9 mouse cellular contexts compared by ENCODE assay signal in the genomic region with DNA sequence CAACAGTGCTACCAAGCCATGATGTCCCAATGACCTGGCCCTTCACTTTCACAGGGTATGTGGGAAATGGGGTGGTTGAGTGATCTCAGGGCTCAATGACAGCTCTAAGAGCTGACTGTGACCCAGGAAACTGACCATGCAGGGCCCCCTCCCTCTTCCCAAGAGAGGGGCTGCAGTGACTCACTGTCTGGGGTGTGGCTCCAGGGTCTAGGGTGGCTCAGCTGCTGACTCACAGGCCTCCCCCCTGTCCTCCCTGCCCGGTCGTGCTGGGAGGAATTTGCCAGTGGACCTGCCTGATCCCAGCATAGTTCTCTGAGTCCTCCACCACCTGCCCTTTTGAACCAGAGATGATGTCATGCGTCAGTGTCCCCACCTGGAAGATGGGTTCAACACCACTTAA. TPM values are rescaled to one million over a fixed set of nuclear protein-coding genes. Genes with fewer than 3 reads are reported as not detected.
DNase-seq lines count a peak whose midpoint lies in the region; ATAC-seq and TF ChIP-seq lines count a peak whose summit lies in the region.
"Had no signal": no experiment of that assay in that cellular context is flagged by ENCODE, and none has a peak within 500 bp of the region (broad histone marks: within the 10 kb centered on the region; RNA-seq: fewer than 3 reads in every experiment).

No protein-coding gene starts in this region.

- H3K4me1 ChIP-seq in heart, adult 2 months (ENCODE audit: control insufficient read depth, insufficient read depth, low read length) = peaks cover 67% of the 10 kb centered on the region
- peaks cover 90% of the 10 kb centered on the region for H3K4me1 ChIP-seq in liver, embryonic 12.5 days
- H3K4me1 ChIP-seq in thymus, adult 2 months (replicated peaks; ENCODE audit: control insufficient read depth, insufficient read depth, low read length) = 0 out of 2 replicates have a peak, but pooled peaks cover 8% of the 10 kb centered on the region
- H3K4me1 ChIP-seq in midbrain, embryonic 15.5 days = peaks cover 16% of the 10 kb centered on the region

- TF ChIP-seq POLR2A in heart, adult 2 months (IDR thresholded peaks at IDR 0.05; ENCODE audit: insufficient read depth, low read depth, low read length) = no peak
- TF ChIP-seq POLR2A in thymus, adult 2 months (IDR thresholded peaks at IDR 0.05; ENCODE audit: control insufficient read depth, extremely low read depth, insufficient read depth, low read length, poor library complexity) = no peak

- H3K9me3 ChIP-seq in liver, embryonic 12.5 days (replicated peaks) = no peaks in the 10 kb centered on the region
- no peaks in the 10 kb centered on the region for H3K9me3 ChIP-seq in midbrain, embryonic 15.5 days
- H3K9me3 ChIP-seq: limb, embryonic 12.5 days had no signal

- H3K27ac ChIP-seq in heart, adult 2 months = peak overlapping the region; percentile 97
- peak overlapping the region; percentile 99 for H3K27ac ChIP-seq in liver, embryonic 12.5 days
- H3K27ac ChIP-seq in thymus, adult 2 months (ENCODE audit: control insufficient read depth, insufficient read depth, low read length) = no peak overlapping the region
- H3K27ac ChIP-seq in midbrain, embryonic 15.5 days = no peak overlapping the region

- TF ChIP-seq EP300 in heart, adult 2 months (IDR thresholded peaks at IDR 0.05; ENCODE audit: insufficient read depth, low read depth, low read length) = no peak

- WGBS in heart, adult 2 months = 38% methylated on average over 3 of the region's 3 CpGs
- WGBS in liver, embryonic 12.5 days (ENCODE audit: insufficient replicate concordance) = 42% methylated on average over 3 of the region's 3 CpGs
- WGBS in thymus, adult 2 months = 93% methylated on average over 3 of the region's 3 CpGs
- 78% methylated on average over 3 of the region's 3 CpGs for WGBS in midbrain, embryonic 15.5 days

- peak overlapping the region; percentile 87 for H3K4me2 ChIP-seq in liver, embryonic 12.5 days
- no peak overlapping the region for H3K4me2 ChIP-seq in midbrain, embryonic 15.5 days
- H3K4me2 ChIP-seq: limb, embryonic 12.5 days had no signal

- 0 out of 2 replicates have a peak, but pooled peaks cover 3% of the 10 kb centered on the region for H3K79me2 ChIP-seq in heart, adult 2 months (replicated peaks; ENCODE audit: control insufficient read depth, insufficient read depth, low read length)

- TF ChIP-seq CTCF in heart, adult 2 months (IDR thresholded peaks at IDR 0.05) = no peak
- TF ChIP-seq CTCF in thymus, adult 2 months (IDR thresholded peaks at IDR 0.05; ENCODE audit: borderline replicate concordance, control insufficient read depth, extremely low read depth, insufficient read depth, low read length, poor library complexity) = no peak

- peaks cover 6% of the 10 kb centered on the region for H3K36me3 ChIP-seq in heart, adult 2 months (ENCODE audit: control insufficient read depth, insufficient read depth, low read length)
- H3K36me3 ChIP-seq in liver, embryonic 12.5 days = peaks cover 24% of the 10 kb centered on the region
- H3K36me3 ChIP-seq in thymus, adult 2 months (ENCODE audit: control insufficient read depth, insufficient read depth, low read length) = no peaks in the 10 kb centered on the region
- H3K36me3 ChIP-seq in midbrain, embryonic 15.5 days (replicated peaks) = 0 out of 2 replicates have a peak, but pooled peaks cover 3% of the 10 kb centered on the region

- peak overlapping the region; percentile 2; the same call in 1 of the 2 replicates for H3K9ac ChIP-seq in heart, adult 2 months (ENCODE audit: low read depth, low read length)
- H3K9ac ChIP-seq in liver, embryonic 12.5 days = peak overlapping the region; percentile 78; the same call in 1 of the 2 replicates
- H3K9ac ChIP-seq in midbrain, embryonic 15.5 days = no peak overlapping the region
- H3K9ac ChIP-seq: limb, embryonic 12.5 days had no signal

- H3K27me3 ChIP-seq in heart, adult 2 months (ENCODE audit: control insufficient read depth, insufficient read depth, low read length) = no peaks in the 10 kb centered on the region
- no peaks in the 10 kb centered on the region for H3K27me3 ChIP-seq in liver, embryonic 12.5 days (replicated peaks)
- no peaks in the 10 kb centered on the region for H3K27me3 ChIP-seq in thymus, adult 2 months (ENCODE audit: control insufficient read depth, insufficient read depth, low read length)
- H3K27me3 ChIP-seq in midbrain, embryonic 15.5 days (replicated peaks) = no peaks in the 10 kb centered on the region
- H3K27me3 ChIP-seq: limb, embryonic 12.5 days had no signal

- intact Hi-C loops in heart, adult 2 months (cut with DNase I) = no loop called here

- H3K4me3 ChIP-seq in heart, adult 2 months = no peak overlapping the region
- H3K4me3 ChIP-seq in liver, embryonic 12.5 days = peak overlapping the region; percentile 62; the same call in 1 of the 2 replicates
- no peak overlapping the region for H3K4me3 ChIP-seq in thymus, adult 2 months (ENCODE audit: control insufficient read depth, insufficient read depth, low read length)
- H3K4me3 ChIP-seq in midbrain, embryonic 15.5 days = no peak overlapping the region
- H3K4me3 ChIP-seq: limb, embryonic 12.5 days had no signal

- peak; percentile 65 to 86 for DNase-seq in urinary bladder, adult 18-20 months (ENCODE audit: low spot score in 2 of 2)
- DNase-seq in urinary bladder, postnatal 10 days (ENCODE audit: low spot score) = no peak
- peak; percentile 67 to 76 for DNase-seq in heart, adult 2 months
- DNase-seq in urinary bladder, adult 2 months (ENCODE audit: low spot score) = peak; percentile 59
- no peak for DNase-seq in layer of hippocampus, adult 18-20 months (ENCODE audit: low spot score in 2 of 2)
- no peak for DNase-seq in thymus, adult 2 months

- no peak for ATAC-seq in liver, embryonic 12.5 days
- no peak for ATAC-seq in midbrain, embryonic 15.5 days (replicated peaks)

RNA-seq across cellular contexts. Expression of a gene that starts 8.2 kb away (rescaled TPM):
- 10 to 100 TPM; 41.3 to 48.1 TPM for total RNA-seq in heart, adult 2 months (2021)
- polyA plus RNA-seq in heart, adult 2 months (2012; rRNA removed) = 97.1 and 148 TPM in 2 replicates
- 17.5 and 18.6 TPM in 2 replicates for polyA plus RNA-seq in liver, embryonic 12.5 days (2016; fragmentation: Nextera tagmentation; extraction: Ambion mirVana)
- polyA plus RNA-seq in urinary bladder, adult 2 months (2012; rRNA removed) = 91.2 and 120 TPM in 2 replicates
- total RNA-seq in layer of hippocampus, adult 18-20 months (2021) = 10 to 100 TPM; 23.6 to 27.1 TPM
- polyA plus RNA-seq in thymus, adult 2 months (2012; rRNA removed) = 55.5 and 69.2 TPM in 2 replicates
- polyA plus RNA-seq in midbrain, embryonic 15.5 days (2015; fragmentation: Nextera tagmentation; extraction: Ambion mirVana) = 7.5 and 9.4 TPM in 2 replicates

RNA-seq across cellular contexts. Expression of a gene that starts 12.5 kb away (rescaled TPM):
- 100 to 1,000 TPM; 126 to 140 TPM for total RNA-seq in heart, adult 2 months (2021)
- 104 and 113 TPM in 2 replicates for polyA plus RNA-seq in heart, adult 2 months (2012; rRNA removed)
- polyA plus RNA-seq in liver, embryonic 12.5 days (2016; fragmentation: Nextera tagmentation; extraction: Ambion mirVana) = 45.7 and 48.7 TPM in 2 replicates
- polyA plus RNA-seq in urinary bladder, adult 2 months (2012; rRNA removed) = 60.6 and 61.9 TPM in 2 replicates
- total RNA-seq in layer of hippocampus, adult 18-20 months (2021) = 100 to 1,000 TPM; 192 to 206 TPM
- polyA plus RNA-seq in thymus, adult 2 months (2012; rRNA removed) = 41.1 and 50.1 TPM in 2 replicates
- polyA plus RNA-seq in midbrain, embryonic 15.5 days (2015; fragmentation: Nextera tagmentation; extraction: Ambion mirVana) = 114 and 117 TPM in 2 replicates

RNA-seq across cellular contexts. Expression of a gene that starts 12.7 kb away (rescaled TPM):
- 100 to 1,000 TPM in 1 of 2 experiments, 10 to 100 TPM in 1; 89.3 to 100 TPM for total RNA-seq in heart, adult 2 months (2021)
- 116 and 135 TPM in 2 replicates for polyA plus RNA-seq in heart, adult 2 months (2012; rRNA removed)
- polyA plus RNA-seq in liver, embryonic 12.5 days (2016; fragmentation: Nextera tagmentation; extraction: Ambion mirVana) = 119 and 120 TPM in 2 replicates
- polyA plus RNA-seq in urinary bladder, adult 2 months (2012; rRNA removed) = 131 and 137 TPM in 2 replicates
- total RNA-seq in layer of hippocampus, adult 18-20 months (2021) = 100 to 1,000 TPM; 163 to 168 TPM
- polyA plus RNA-seq in thymus, adult 2 months (2012; rRNA removed) = 183 and 201 TPM in 2 replicates
- polyA plus RNA-seq in midbrain, embryonic 15.5 days (2015; fragmentation: Nextera tagmentation; extraction: Ambion mirVana) = 217 and 229 TPM in 2 replicates

RNA-seq across cellular contexts. Expression of a gene that starts 18.9 kb away (rescaled TPM):
- not detected for total RNA-seq in heart, adult 2 months (2021)
- 0.14 and 0.15 TPM in 2 replicates for polyA plus RNA-seq in heart, adult 2 months (2012; rRNA removed)
- 1.2 and 1.5 TPM in 2 replicates for polyA plus RNA-seq in liver, embryonic 12.5 days (2016; fragmentation: Nextera tagmentation; extraction: Ambion mirVana)
- 1.6 TPM in 2 replicates for polyA plus RNA-seq in urinary bladder, adult 2 months (2012; rRNA removed)
- total RNA-seq in layer of hippocampus, adult 18-20 months (2021) = not detected
- 0.40 and 1.3 TPM in 2 replicates for polyA plus RNA-seq in thymus, adult 2 months (2012; rRNA removed)
- 0.15 and 0.17 TPM in 2 replicates for polyA plus RNA-seq in midbrain, embryonic 15.5 days (2015; fragmentation: Nextera tagmentation; extraction: Ambion mirVana)

Comparison
In these comparisons a context has a peak if more than half of its experiments do, and no peak if none do; other contexts are left out.
1. DNase-seq: peak in urinary bladder, adult 18-20 months (2 of 2), heart, adult 2 months (2 of 2) and urinary bladder, adult 2 months (single experiment); none in urinary bladder, postnatal 10 days (single experiment), layer of hippocampus, adult 18-20 months (0 of 2) and thymus, adult 2 months (single experiment).
2. H3K27ac ChIP-seq: peak in heart, adult 2 months (single experiment) and liver, embryonic 12.5 days (single experiment); none in thymus, adult 2 months (single experiment) and midbrain, embryonic 15.5 days (single experiment).